Mouse (Mus musculus) stomach, embryonic 15.5 days (tissue): ENCODE results near the gene Cmya5. TPM values are rescaled to one million over a fixed set of nuclear protein-coding genes. Genes with fewer than 3 reads are reported as not detected.

ENCODE experiments used
- ATAC-seq: fragments of 200-750 bp; cut with Nextera tagmentation; 2 replicates; pipeline ENCODE4 v1.8.0; 2017; ENCODE audit warnings: low read depth, moderate number of reproducible peaks, moderate TSS enrichment; ENCODE audit not compliant: insufficient read depth, low FRiP score
- H3K27ac ChIP-seq: fragments of 300-500 bp; sonication (generic); 2 replicates; pipeline ENCODE4 v1.5.1; 2015; ENCODE audit warnings: mild to moderate bottlenecking, inconsistent platforms
- H3K27me3 ChIP-seq: fragments of 300-500 bp; sonication (generic); replicated peaks from 2 replicates; pipeline ENCODE4 v1.6.1; 2015; ENCODE audit warnings: inconsistent platforms
- H3K36me3 ChIP-seq: fragments of 300-500 bp; sonication (generic); 2 replicates; pipeline ENCODE4 v1.6.1; 2015; ENCODE audit warnings: inconsistent platforms
- H3K4me1 ChIP-seq: fragments of 300-500 bp; sonication (generic); 2 replicates; pipeline ENCODE4 v1.6.1; 2015; ENCODE audit warnings: inconsistent platforms
- H3K4me2 ChIP-seq: fragments of 300-500 bp; sonication (generic); 2 replicates; pipeline ENCODE4 v1.6.1; 2015; ENCODE audit warnings: mild to moderate bottlenecking, inconsistent platforms
- H3K4me3 ChIP-seq: fragments of 300-500 bp; sonication (generic); replicated peaks from 2 replicates; pipeline ENCODE4 v1.5.1; 2015; ENCODE audit warnings: inconsistent platforms
- H3K9ac ChIP-seq: fragments of 300-500 bp; sonication (generic); 2 replicates; pipeline ENCODE4 v1.6.1; 2015; ENCODE audit warnings: inconsistent platforms
- H3K9me3 ChIP-seq: fragments of 300-500 bp; sonication (generic); 2 replicates; pipeline ENCODE4 v1.6.1; 2016; ENCODE audit warnings: inconsistent platforms
- WGBS: fragments of 180-500 bp; shearing (Covaris S2); methylation state at CpG from one replicate; pipeline ENCODE4 v1.1.7; 2015; 5-methylcytosine and 5-hydroxymethylcytosine counted together
- polyA plus RNA-seq: library from polyadenylated mRNA; unstranded; fragments of >200 nt; fragmentation: Nextera tagmentation; extraction: Ambion mirVana; gene quantifications from 2 replicates; pipeline ENCODE4 v1.2.1, GENCODE M21; 2015

Gene Cmya5
- polyA plus RNA-seq, 1 experiment from 2014 or later = 0.13 TPM

DNA sequence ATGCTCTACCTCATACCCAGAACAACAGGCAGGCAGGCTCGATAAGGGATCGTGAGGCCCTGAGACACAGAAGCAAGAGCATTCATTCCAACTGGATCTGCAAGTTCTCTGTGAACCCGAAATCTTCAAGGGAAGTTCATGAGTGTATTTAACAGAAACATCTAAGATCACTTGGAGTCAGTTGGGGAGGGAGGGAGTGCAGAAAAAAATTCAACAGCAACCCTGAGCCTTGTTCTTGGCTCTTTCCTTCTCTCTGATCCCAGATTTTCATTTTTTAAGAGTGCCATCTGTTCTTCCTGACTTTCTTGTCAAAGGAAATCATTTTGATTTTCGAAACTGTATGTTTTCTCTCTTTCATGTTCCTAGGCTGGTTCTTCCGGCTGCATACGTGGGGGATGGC is 140.5 kb downstream of the Cmya5 start:
- WGBS = 72% methylated on average over 6 of the region's 6 CpGs
- ATAC-seq = no peak
- H3K36me3 ChIP-seq = no peaks in the 10 kb centered on the region
- no peak overlapping the region for H3K4me2 ChIP-seq
- H3K9ac ChIP-seq = no peak overlapping the region
- H3K27ac ChIP-seq = no peak overlapping the region
- 0 out of 2 replicates have a peak, but pooled peaks cover 3% of the 10 kb centered on the region for H3K4me1 ChIP-seq
- H3K27me3 ChIP-seq = no peaks in the 10 kb centered on the region
- H3K9me3 ChIP-seq = no peaks in the 10 kb centered on the region
- no peak overlapping the region for H3K4me3 ChIP-seq

DNA sequence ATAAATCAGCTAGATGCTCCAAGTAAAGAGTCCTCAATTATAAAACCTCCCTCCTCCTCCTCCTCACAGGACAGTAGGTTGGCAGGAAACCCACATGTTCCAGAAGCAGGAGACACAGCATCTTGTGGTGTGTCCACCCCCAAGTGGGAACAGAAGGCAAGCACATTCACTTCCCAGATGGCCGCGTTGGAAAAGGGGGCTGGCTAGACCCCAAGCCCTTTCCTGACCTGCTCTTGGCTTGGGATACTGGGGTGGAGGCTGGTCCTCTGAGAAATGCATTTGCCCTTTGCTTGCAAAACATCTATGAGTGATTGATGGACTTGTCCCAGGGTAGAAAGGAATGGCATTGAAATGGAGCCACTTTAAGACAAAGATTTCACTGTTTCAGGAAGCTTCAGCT is 142.1 kb downstream of the Cmya5 start:
- H3K4me2 ChIP-seq = no peak overlapping the region
- no peak for ATAC-seq
- no peak overlapping the region for H3K9ac ChIP-seq
- 0 out of 2 replicates have a peak, but pooled peaks cover 3% of the 10 kb centered on the region for H3K4me1 ChIP-seq
- H3K4me3 ChIP-seq = no peak overlapping the region
- H3K9me3 ChIP-seq = no peaks in the 10 kb centered on the region
- no peak overlapping the region for H3K27ac ChIP-seq
- no peaks in the 10 kb centered on the region for H3K36me3 ChIP-seq
- WGBS = 53% methylated on average over 2 of the region's 2 CpGs
- H3K27me3 ChIP-seq = no peaks in the 10 kb centered on the region

DNA sequence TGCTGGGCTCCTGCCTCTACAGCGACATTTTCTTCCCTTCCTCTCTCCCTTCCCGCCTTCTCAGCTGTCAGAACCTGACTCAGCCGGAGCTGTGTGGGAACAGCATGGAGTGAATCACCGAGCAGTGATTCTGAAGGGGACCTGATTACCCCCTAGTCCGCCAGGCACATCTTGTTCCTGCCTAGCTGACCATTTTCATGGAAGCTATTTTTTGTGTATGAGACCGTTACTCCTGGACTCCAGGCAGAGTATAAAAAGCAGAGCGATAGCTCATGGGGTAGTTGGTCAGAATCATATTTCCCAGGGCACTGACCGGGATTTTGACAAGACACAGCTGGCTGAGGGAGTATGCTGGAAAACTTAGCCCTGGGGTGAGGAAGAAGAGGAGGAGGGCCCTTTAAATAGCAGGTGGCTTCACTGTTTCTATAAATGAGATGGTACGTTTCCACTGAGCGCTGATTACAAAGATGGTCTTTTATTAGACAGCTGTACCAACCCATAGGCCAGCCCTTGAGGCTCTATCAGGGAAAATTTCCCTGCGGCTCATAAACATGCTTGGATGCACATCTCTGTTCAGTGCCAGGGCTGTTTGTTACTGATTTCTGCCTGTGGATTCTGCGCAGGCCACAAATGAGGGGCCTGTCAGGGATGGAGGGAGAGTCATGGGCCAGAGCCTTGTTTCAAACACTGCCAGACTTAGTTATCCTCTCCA is 143.7 kb downstream of the Cmya5 start:
- H3K9ac ChIP-seq = no peak overlapping the region
- no peaks in the 10 kb centered on the region for H3K9me3 ChIP-seq
- WGBS = 59% methylated on average over 12 of the region's 12 CpGs
- H3K4me3 ChIP-seq = no peak overlapping the region
- H3K27ac ChIP-seq = no peak overlapping the region
- no peak overlapping the region for H3K4me2 ChIP-seq
- H3K27me3 ChIP-seq = no peaks in the 10 kb centered on the region
- H3K4me1 ChIP-seq = 0 out of 2 replicates have a peak, but pooled peaks cover 3% of the 10 kb centered on the region
- ATAC-seq = no peak
- H3K36me3 ChIP-seq = no peaks in the 10 kb centered on the region

DNA sequence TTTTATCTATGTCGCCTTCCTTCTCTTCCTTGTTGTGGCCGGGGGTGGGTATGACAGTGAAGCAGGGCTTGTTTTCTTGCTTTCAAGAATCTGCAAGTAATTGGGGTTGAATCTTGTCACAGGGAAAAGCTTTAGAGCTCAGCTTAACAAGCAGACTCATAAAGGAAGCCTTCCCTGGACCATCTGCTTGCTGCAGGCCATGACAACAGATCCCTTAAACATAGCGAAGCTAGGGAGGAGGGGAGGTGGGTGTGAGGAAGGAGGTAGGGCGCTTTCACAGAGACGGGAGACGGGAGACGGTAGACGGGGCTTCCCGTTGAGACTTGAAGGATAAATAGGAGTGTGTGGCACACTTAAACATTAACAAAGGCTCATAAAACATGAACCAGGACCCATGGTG is 144.7 kb downstream of the Cmya5 start:
- Histone ChIP-seq H3K36me3 (no peaks in the 10 kb centered on the region), H3K4me1 (0 out of 2 replicates have a peak, but pooled peaks cover 3% of the 10 kb centered on the region), H3K27ac (no peak overlapping the region), H3K9me3 (no peaks in the 10 kb centered on the region), H3K4me2 (no peak overlapping the region), H3K4me3 (no peak overlapping the region), H3K9ac (no peak overlapping the region), H3K27me3 (no peaks in the 10 kb centered on the region)
- 56% methylated on average over 9 of the region's 9 CpGs for WGBS
- ATAC-seq = no peak

DNA sequence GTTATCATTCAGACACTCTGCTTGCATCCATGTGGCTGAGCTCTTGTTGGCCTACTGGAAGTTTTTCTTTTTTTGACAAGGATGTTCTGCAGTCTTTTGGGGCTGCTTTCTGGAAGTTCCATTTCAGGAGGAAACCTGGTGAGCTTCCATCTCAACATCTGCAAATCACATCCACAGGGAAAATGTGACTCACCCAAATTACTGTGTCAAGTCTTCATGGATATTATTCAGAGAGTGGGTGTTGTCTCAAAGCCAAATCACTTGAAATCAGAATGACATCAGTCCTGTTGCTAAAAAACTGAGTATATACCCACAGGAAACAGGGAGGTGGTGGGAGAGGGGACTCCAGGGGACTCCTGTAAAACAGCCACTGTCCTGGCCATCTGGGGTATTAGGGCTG is 149.8 kb downstream of the Cmya5 start:
- no peak overlapping the region for H3K4me3 ChIP-seq
- H3K9me3 ChIP-seq = no peaks in the 10 kb centered on the region
- H3K27me3 ChIP-seq = no peaks in the 10 kb centered on the region
- no peak overlapping the region for H3K4me2 ChIP-seq
- no peaks in the 10 kb centered on the region for H3K36me3 ChIP-seq
- H3K9ac ChIP-seq = no peak overlapping the region
- ATAC-seq = no peak
- H3K4me1 ChIP-seq = no peaks in the 10 kb centered on the region
- H3K27ac ChIP-seq = no peak overlapping the region

DNA sequence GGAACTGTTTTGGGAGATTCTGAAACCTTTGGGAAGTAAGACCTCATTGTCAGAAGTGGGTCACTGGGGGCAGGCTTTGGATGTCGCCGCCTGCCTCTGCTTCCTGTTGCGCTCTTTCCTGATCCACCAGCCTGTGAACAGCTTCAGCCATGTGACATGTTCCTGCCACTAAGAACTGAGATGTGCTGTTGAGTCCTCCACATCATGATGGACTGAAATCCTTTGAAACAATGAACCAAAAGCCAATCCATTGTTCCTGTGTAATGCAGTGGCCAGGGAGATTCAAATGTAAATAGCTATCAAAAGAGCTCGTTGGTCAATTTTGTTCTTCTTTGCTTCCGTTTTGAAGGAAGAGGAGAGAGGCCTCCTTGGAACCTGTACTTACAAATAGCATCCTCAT is 151.7 kb downstream of the Cmya5 start:
- no peak for ATAC-seq
- Histone ChIP-seq H3K9me3 (no peaks in the 10 kb centered on the region), H3K27me3 (no peaks in the 10 kb centered on the region), H3K9ac (no peak overlapping the region), H3K4me3 (no peak overlapping the region), H3K4me1 (no peaks in the 10 kb centered on the region), H3K36me3 (no peaks in the 10 kb centered on the region), H3K4me2 (no peak overlapping the region), H3K27ac (no peak overlapping the region)
- 84% methylated on average over 5 of the region's 5 CpGs for WGBS

Other genes with a start within 250 kb of the Cmya5 start
- 55.0 and 60.9 TPM in 2 replicates for gene Tent2, start 47.7 kb upstream of the Cmya5 start, polyA plus RNA-seq
- gene Homer1, start 154.9 kb upstream of the Cmya5 start, polyA plus RNA-seq = 5.1 and 5.2 TPM in 2 replicates